Mouse (Mus musculus) myocyte (in vitro differentiated cells): ENCODE measurements around the gene Dolk.

ENCODE experiments used
- E2F4 ChIP-seq: IDR thresholded peaks from one replicate; pipeline ENCODE4 v1.6.1; 2011; ENCODE audit warnings: mild to moderate bottlenecking, control low read depth, moderate library complexity; ENCODE audit not compliant: insufficient read depth
- MAX ChIP-seq: IDR thresholded peaks from one replicate; pipeline ENCODE4 v1.6.1; 2011; ENCODE audit warnings: low read depth, mild to moderate bottlenecking, control low read depth
- MYOG ChIP-seq, 3 experiments: IDR thresholded peaks; one replicate each; pipeline ENCODE4 v1.6.1; 2011; ENCODE audit warnings: control low read depth in 2 of 3, low read depth in 2 of 3, mild to moderate bottlenecking in 2 of 3; ENCODE audit not compliant: insufficient read length in 2 of 3, control insufficient read depth in 1 of 3, insufficient read depth in 1 of 3
- POLR2A ChIP-seq: IDR thresholded peaks from one replicate; pipeline ENCODE4 v1.6.1; 2011; ENCODE audit warnings: low read depth, mild to moderate bottlenecking, control low read depth, moderate library complexity; ENCODE audit not compliant: insufficient read length
- TCF12 ChIP-seq: IDR thresholded peaks from one replicate; pipeline ENCODE4 v1.6.1; 2011; ENCODE audit warnings: mild to moderate bottlenecking, control low read depth; ENCODE audit not compliant: poor library complexity, insufficient read depth, severe bottlenecking
- USF1 ChIP-seq: IDR thresholded peaks from one replicate; pipeline ENCODE4 v1.6.1; 2011; ENCODE audit warnings: low read depth, mild to moderate bottlenecking, control low read depth, moderate library complexity

GRCm38 (mm10) chr2:30286192-30287026 is at the start of gene Dolk, which contains the start of gene Nup188:
- peak; percentile 97 for TF ChIP-seq POLR2A
- peak; percentile 16 for TF ChIP-seq MAX
- TF ChIP-seq USF1 = peak; percentile 99
- TF ChIP-seq MYOG (IDR thresholded peaks at IDR 0.05; ENCODE audit: control insufficient read depth in 1 of 3, insufficient read depth in 1 of 3, insufficient read length in 2 of 3, low read depth in 2 of 3) = peak in 2 of 3 experiments; percentile 20 to 26
- no peak for TF ChIP-seq TCF12
- peak; percentile 15 for TF ChIP-seq E2F4
